Mouse (Mus musculus) olfactory bulb, adult 2 months (tissue): Measurements from ENCODE around the gene Hist1h2bh. TPM values are rescaled to one million over a fixed set of nuclear protein-coding genes. Genes with fewer than 3 reads are reported as not detected.
"Not testable (repeated sequence)": the region's sequence is repeated elsewhere in the genome, so short reads cannot be mapped to it uniquely, and the experiment has no call there.

ENCODE experiments used
- H3K27ac ChIP-seq: fragments of 200-500 bp; 2 replicates; pipeline ENCODE4 v1.5.1; 2012; ENCODE audit warnings: low read depth, low read length; ENCODE audit not compliant: insufficient read depth
- H3K4me1 ChIP-seq: fragments of 200-500 bp; 2 replicates; pipeline ENCODE4 v1.6.1; 2012; ENCODE audit warnings: low read length; ENCODE audit not compliant: control insufficient read depth, insufficient read depth
- H3K4me3 ChIP-seq: fragments of 200-500 bp; 2 replicates; pipeline ENCODE4 v1.5.1; 2012; ENCODE audit warnings: mild to moderate bottlenecking, low read depth, low read length, moderate library complexity; ENCODE audit not compliant: insufficient read depth
- CTCF ChIP-seq: fragments of 200-500 bp; IDR thresholded peaks from 2 replicates; pipeline ENCODE4 v1.5.1; 2012; ENCODE audit warnings: low read depth, mild to moderate bottlenecking, low read length, moderate library complexity; ENCODE audit not compliant: insufficient read depth
- POLR2A ChIP-seq: fragments of 200-500 bp; IDR thresholded peaks from 2 replicates; pipeline ENCODE4 v1.6.1; 2012; ENCODE audit warnings: mild to moderate bottlenecking, low read depth, low read length, moderate library complexity; ENCODE audit not compliant: insufficient read depth
- WGBS: fragments of 180-500 bp; shearing (Covaris S2); methylation state at CpG from one replicate; pipeline ENCODE4 v1.1.7; 2018; 5-methylcytosine and 5-hydroxymethylcytosine counted together
- polyA plus RNA-seq: library from polyadenylated mRNA; stranded (reverse); fragments of >200 nt; gene quantifications from 2 replicates; pipeline ENCODE4 v1.2.4, GENCODE M21; 2012; ENCODE audit warnings: low replicate concordance; ENCODE audit not compliant: missing spikeins, insufficient read depth, insufficient read length

Hist1h2bh gene
- polyA plus RNA-seq, 1 experiment, result not detected

GRCm38 (mm10) chr13:23561883-23562659 is 18.9 kb upstream of the Hist1h2bh start, which contains the start of gene Hist1h3e:
Gene Hist1h3e, minus strand, starts transcription at chr13:23562369.
- Histone ChIP-seq H3K27ac (peak within 1 kb of the TSS; percentile 96), H3K4me3 (peak within 1 kb of the TSS; percentile 89)
- TF ChIP-seq POLR2A, result peak; percentile 98
- H3K4me1 ChIP-seq, result not testable (repeated sequence)
- under 1% methylated on average over 59 of the region's 67 CpGs for WGBS

- not testable (repeated sequence) for H3K4me1 ChIP-seq, H3K27ac ChIP-seq
- 0% methylated on average over 2 of the region's 5 CpGs for WGBS
- H3K4me3 ChIP-seq, result peak overlapping the region; percentile 89; the same call in 1 of the 2 replicates
Measured at GRCm38 (mm10) chr13:23561531-23561882, 18.3 kb upstream of the Hist1h2bh start.

GRCm38 (mm10) chr13:23560699-23561098 is 17.5 kb upstream of the Hist1h2bh start:
- H3K27ac ChIP-seq, H3K4me1 ChIP-seq, H3K4me3 ChIP-seq: not testable (repeated sequence)
- 20% methylated on average over 2 of the region's 2 CpGs for WGBS

DNA sequence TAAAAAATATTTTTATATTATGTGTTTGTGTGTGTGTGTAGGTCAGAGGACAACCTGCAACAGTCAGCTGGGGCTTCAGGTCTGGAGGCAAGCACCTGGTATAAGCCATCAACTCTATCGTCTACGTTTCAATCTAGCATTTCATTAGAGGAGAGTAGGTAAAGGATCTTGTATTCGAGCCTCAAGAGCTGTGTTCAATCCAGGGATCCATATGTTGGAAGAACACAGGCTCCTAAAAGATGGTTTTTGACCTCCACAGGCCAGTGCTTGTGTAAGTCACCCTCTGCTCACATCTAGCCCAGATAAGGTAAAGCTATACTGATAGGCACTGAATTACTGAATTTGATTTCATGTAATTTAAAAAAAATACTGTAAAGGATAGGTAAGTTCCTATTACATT is 13.7 kb upstream of the Hist1h2bh start:
- WGBS, result 68% methylated on average over 3 of the region's 3 CpGs
- H3K27ac ChIP-seq, result no peak overlapping the region
- H3K4me3 ChIP-seq, result no peak overlapping the region
- peaks cover 3% of the 10 kb centered on the region; the same call in 1 of the 2 replicates for H3K4me1 ChIP-seq
- no peak for TF ChIP-seq CTCF
- TF ChIP-seq POLR2A, result no peak

DNA sequence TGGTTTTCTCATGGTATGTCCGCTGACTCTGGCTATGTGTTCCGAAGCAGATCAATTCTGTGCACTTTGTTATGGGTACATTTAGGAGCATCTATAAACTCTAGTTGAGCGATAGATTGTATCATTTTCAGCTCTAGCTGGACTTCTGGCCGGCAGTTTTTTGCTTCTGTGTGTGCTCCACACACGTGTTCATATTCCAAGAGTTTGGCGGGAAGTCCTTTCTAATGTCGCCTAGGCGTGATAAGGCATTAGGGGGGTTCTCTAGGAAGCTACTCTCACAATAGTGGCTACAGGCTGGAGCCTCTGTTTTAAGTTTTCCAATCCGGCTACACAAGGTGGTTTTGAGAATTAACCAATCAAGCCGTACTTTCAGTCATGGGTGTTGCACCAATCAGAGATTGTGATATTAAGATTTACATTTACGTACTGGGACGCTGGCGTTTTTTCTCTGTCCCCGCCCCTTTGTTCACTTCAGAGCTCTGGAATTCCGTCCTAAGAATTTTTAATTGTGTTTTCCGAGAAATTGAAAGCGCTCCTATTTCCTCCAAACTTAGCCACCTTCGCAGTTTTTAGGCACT is 12.7 kb upstream of the Hist1h2bh start:
- peak overlapping the region; percentile 60 for H3K4me3 ChIP-seq
- peak overlapping the region; percentile 85 for H3K27ac ChIP-seq
- under 1% methylated on average over 18 of the region's 18 CpGs for WGBS
- peaks cover 3% of the 10 kb centered on the region; the same call in 1 of the 2 replicates for H3K4me1 ChIP-seq
- no peak for TF ChIP-seq CTCF
- TF ChIP-seq POLR2A, result no peak

GRCm38 (mm10) chr13:23554925-23555838 is 12.0 kb upstream of the Hist1h2bh start:
- Histone ChIP-seq H3K4me3 (peak overlapping the region; percentile 60), H3K4me1 (peaks cover 3% of the 10 kb centered on the region; the same call in 1 of the 2 replicates), H3K27ac (peak overlapping the region; percentile 71)
- WGBS, result under 1% methylated on average over 54 of the region's 54 CpGs
- peak; percentile 48; the same call in 1 of the 2 replicates for TF ChIP-seq POLR2A
- no peak for TF ChIP-seq CTCF

- Histone ChIP-seq H3K4me1 (peaks cover 3% of the 10 kb centered on the region; the same call in 1 of the 2 replicates), H3K4me3 (no peak overlapping the region), H3K27ac (no peak overlapping the region)
- WGBS, result 14% methylated on average over 9 of the region's 9 CpGs
- TF ChIP-seq CTCF, result no peak
- TF ChIP-seq POLR2A, result no peak
Measured at GRCm38 (mm10) chr13:23554393-23554792, 11.2 kb upstream of the Hist1h2bh start.

- H3K4me3 ChIP-seq, result no peak within 1 kb of the TSS
- no peak within 1 kb of the TSS for H3K27ac ChIP-seq
- H3K4me1 ChIP-seq, result peaks cover 3% of the 10 kb centered on the region; the same call in 1 of the 2 replicates
- TF ChIP-seq CTCF (no peak), POLR2A (no peak)
Measured at GRCm38 (mm10) chr13:23552962-23553361, 9.8 kb upstream of the Hist1h2bh start, which contains the start of gene Hist1h1d. Gene Hist1h1d, plus strand, starts transcription at chr13:23553262.
